Mouse (Mus musculus): Measurements from ENCODE around the gene Ccdc107.

GRCm38 (mm10) chr4:43507938-43508665 lies 15.4 kb downstream of the Ccdc107 start:
- no peak for TF ChIP-seq CTCF (IDR thresholded peaks at IDR 0.05)
- no peak for TF ChIP-seq EP300 (IDR thresholded peaks at IDR 0.05; ENCODE audit: insufficient read depth, low read depth, low read length)
- TF ChIP-seq POLR2A (IDR thresholded peaks at IDR 0.05; ENCODE audit: insufficient read depth, low read depth, low read length) = no peak
